Mouse (Mus musculus) C2C12 (cell line): ENCODE data around the gene Masp2.

Experiments used
- CTCF ChIP-seq: IDR thresholded peaks from one replicate; pipeline ENCODE4 v1.5.1; 2011; ENCODE audit not compliant: control insufficient read depth, insufficient read depth, insufficient read length
- MAX ChIP-seq: IDR thresholded peaks from one replicate; pipeline ENCODE4 v1.6.1; 2011; ENCODE audit warnings: mild to moderate bottlenecking, control low read depth
- USF1 ChIP-seq: IDR thresholded peaks from one replicate; pipeline ENCODE4 v1.6.1; 2011; ENCODE audit warnings: low read depth, mild to moderate bottlenecking, control low read depth, moderate library complexity

GRCm38 (mm10) chr4:148612557-148612956, 10.2 kb downstream of the Masp2 start:
- TF ChIP-seq USF1: no peak
- TF ChIP-seq CTCF: no peak
- TF ChIP-seq MAX: no peak
